Mouse (Mus musculus): ENCODE measurements around the gene Sel1l3.

- TF ChIP-seq CTCF (conservative IDR thresholded peaks at IDR 0.05; ENCODE audit: insufficient read depth, insufficient read length, low read depth, low read length), result no peak
- TF ChIP-seq POLR2A (IDR thresholded peaks at IDR 0.05; ENCODE audit: low read depth, low read length), result no peak
Observed at GRCm38 (mm10) chr5:53142587-53142986, 71.1 kb downstream of the Sel1l3 start.

Measured in kidney, adult 2 months (tissue).